ENCODE assay signal across 10 mouse cellular contexts in genomic region chr13:72624847-72625170, GRCm38 (mm10). TPM values are rescaled to one million over a fixed set of nuclear protein-coding genes. Genes with fewer than 3 reads are reported as not detected.
DNase-seq lines count a peak whose midpoint lies in the region; ATAC-seq lines count a peak whose summit lies in the region.
"Had no signal": no experiment of that assay in that cellular context is flagged by ENCODE, and none has a peak within 500 bp of the region (broad histone marks: within the 10 kb centered on the region; RNA-seq: fewer than 3 reads in every experiment).

No protein-coding gene starts in this region.

- peak overlapping the region; percentile 59 for H3K4me3 ChIP-seq in heart, embryonic 10.5 days
- peak overlapping the region; percentile 34 for H3K4me3 ChIP-seq in hindbrain, embryonic 11.5 days (ENCODE audit: low read depth, low read length)
- H3K4me3 ChIP-seq in liver, embryonic 15.5 days (replicated peaks) = peak overlapping the region; percentile 21

- 6% methylated on average over 6 of the region's 6 CpGs for WGBS in heart, embryonic 10.5 days
- 2% methylated on average over 6 of the region's 6 CpGs for WGBS in hindbrain, embryonic 11.5 days
- WGBS in liver, embryonic 15.5 days (ENCODE audit: insufficient replicate concordance) = 3% methylated on average over 6 of the region's 6 CpGs

- H3K4me2 ChIP-seq in hindbrain, embryonic 11.5 days (replicated peaks; ENCODE audit: low read depth, low read length) = peak overlapping the region; percentile 56
- peak overlapping the region; percentile 48 for H3K4me2 ChIP-seq in liver, embryonic 15.5 days

- peaks cover 92% of the 10 kb centered on the region for H3K27me3 ChIP-seq in heart, embryonic 10.5 days (ENCODE audit: insufficient read depth, poor library complexity, severe bottlenecking)
- H3K27me3 ChIP-seq in hindbrain, embryonic 11.5 days (ENCODE audit: control insufficient read depth, insufficient read depth, low read length) = peaks cover 32% of the 10 kb centered on the region
- H3K27me3 ChIP-seq in liver, embryonic 15.5 days = peaks cover 89% of the 10 kb centered on the region

- no peak for ATAC-seq in hindbrain, embryonic 11.5 days (ENCODE audit: low FRiP score)
- ATAC-seq in liver, embryonic 15.5 days (ENCODE audit: insufficient read depth) = no peak

- DNase-seq in heart, embryonic 10.5 days (ENCODE audit: low spot score) = no peak
- no peak for DNase-seq in heart, adult 11 months
- peak; percentile 53 for DNase-seq in 3T3-L1 (ENCODE audit: low read depth, low spot score)
- DNase-seq in hindbrain, embryonic 11.5 days (ENCODE audit: low spot score) = no peak
- no peak for DNase-seq in ovary, postnatal 14 days (ENCODE audit: low spot score)
- DNase-seq in layer of hippocampus, postnatal 36 days = no peak
- no peak for DNase-seq in gastrocnemius, postnatal 25 days
- DNase-seq: adrenal gland, postnatal 14 days; spleen, adult 18-20 months had no signal

- H3K36me3 ChIP-seq in heart, embryonic 10.5 days = no peaks in the 10 kb centered on the region
- H3K36me3 ChIP-seq in hindbrain, embryonic 11.5 days (ENCODE audit: control insufficient read depth, insufficient read depth, low read length) = no peaks in the 10 kb centered on the region
- H3K36me3 ChIP-seq in liver, embryonic 15.5 days (replicated peaks) = no peaks in the 10 kb centered on the region

- H3K27ac ChIP-seq in heart, embryonic 10.5 days = no peak overlapping the region
- no peak overlapping the region for H3K27ac ChIP-seq in hindbrain, embryonic 11.5 days (ENCODE audit: low read depth, low read length)
- H3K27ac ChIP-seq in liver, embryonic 15.5 days (replicated peaks) = no peak overlapping the region

- H3K4me1 ChIP-seq in heart, embryonic 10.5 days = peaks cover 29% of the 10 kb centered on the region
- 0 out of 2 replicates have a peak, but pooled peaks cover 4% of the 10 kb centered on the region for H3K4me1 ChIP-seq in hindbrain, embryonic 11.5 days (replicated peaks; ENCODE audit: control insufficient read depth, insufficient read depth, low read length)
- peaks cover 16% of the 10 kb centered on the region; the same call in 1 of the 2 replicates for H3K4me1 ChIP-seq in liver, embryonic 15.5 days (replicated peaks)

- no peaks in the 10 kb centered on the region for H3K9me3 ChIP-seq in heart, embryonic 10.5 days
- H3K9me3 ChIP-seq in hindbrain, embryonic 11.5 days (ENCODE audit: control insufficient read depth, low read length) = no peaks in the 10 kb centered on the region
- H3K9me3 ChIP-seq in liver, embryonic 15.5 days (replicated peaks) = no peaks in the 10 kb centered on the region

- peak overlapping the region; percentile 52; the same call in 1 of the 2 replicates for H3K9ac ChIP-seq in hindbrain, embryonic 11.5 days (ENCODE audit: low read depth, low read length)
- no peak overlapping the region for H3K9ac ChIP-seq in liver, embryonic 15.5 days

RNA-seq across cellular contexts. Expression of gene Irx2, which starts 3.8 kb away (rescaled TPM):
- polyA plus RNA-seq in heart, embryonic 10.5 days (2016; fragmentation: Nextera tagmentation; extraction: Ambion mirVana) = 10.1 and 12.8 TPM in 2 replicates
- polyA plus RNA-seq in hindbrain, embryonic 11.5 days (2014; fragmentation: Nextera tagmentation; extraction: Ambion mirVana) = 55.9 TPM in 2 replicates
- polyA plus RNA-seq in liver, embryonic 15.5 days (2015; fragmentation: Nextera tagmentation; extraction: Ambion mirVana) = not detected in 2 replicates
- not detected for total RNA-seq in layer of hippocampus, postnatal 36 days (2021)
- not detected for total RNA-seq in gastrocnemius, postnatal 25 days (2021)

Comparison
In these comparisons a context has a peak if more than half of its experiments do, and no peak if none do; other contexts are left out.
1. RNA of gene Irx2, which starts 3.8 kb away (polyA plus RNA-seq): 55.9 TPM in hindbrain, embryonic 11.5 days and 10.1 to 12.8 TPM in heart, embryonic 10.5 days; not detected in liver, embryonic 15.5 days; every median in the first group is over 10 times any median in the second.
2. Peak in every context shown above with its lines, with median percentiles within 50 percentile points of each other: H3K4me3 ChIP-seq.